Mouse (Mus musculus): Measurements from ENCODE around the gene Gramd4. TPM values are rescaled to one million over a fixed set of nuclear protein-coding genes. Genes with fewer than 3 reads are reported as not detected.

Gramd4 gene
- polyA plus RNA-seq (2015; fragmentation: Nextera tagmentation; extraction: Ambion mirVana), result 6.3 and 7.8 TPM in 2 replicates

GRCm38 (mm10) chr15:86057413-86057812 is at the start of gene Gramd4:
Gramd4 (plus strand) TSS chr15:86057695.
- no peak for ATAC-seq (ENCODE audit: insufficient read depth)
- 31% methylated on average over 6 of the region's 6 CpGs for WGBS (ENCODE audit: insufficient replicate concordance)
- Histone ChIP-seq H3K27me3 (no peaks in the 10 kb centered on the region), H3K4me2 (peak within 1 kb of the TSS; percentile 98), H3K36me3 (replicated peaks) (no peaks in the 10 kb centered on the region), H3K4me3 (replicated peaks) (peak within 1 kb of the TSS; percentile 90), H3K9me3 (replicated peaks) (no peaks in the 10 kb centered on the region), H3K9ac (peak within 1 kb of the TSS; percentile 92), H3K27ac (replicated peaks) (peak within 1 kb of the TSS; percentile 24; the same call in 1 of the 2 replicates), H3K4me1 (replicated peaks) (peaks cover 89% of the 10 kb centered on the region)

- Histone ChIP-seq H3K27me3 (no peaks in the 10 kb centered on the region; the same call in 1 of the 2 replicates), H3K36me3 (replicated peaks) (no peaks in the 10 kb centered on the region), H3K27ac (replicated peaks) (no peak overlapping the region), H3K4me3 (replicated peaks) (no peak overlapping the region), H3K4me1 (replicated peaks) (peaks cover 23% of the 10 kb centered on the region), H3K9me3 (replicated peaks) (no peaks in the 10 kb centered on the region), H3K9ac (no peak overlapping the region), H3K4me2 (no peak overlapping the region)
- no peak for ATAC-seq (ENCODE audit: insufficient read depth)
- WGBS (ENCODE audit: insufficient replicate concordance), result 47% methylated on average over 2 of the region's 2 CpGs
Observed at GRCm38 (mm10) chr15:86013130-86013529, 44.4 kb upstream of the Gramd4 start.

- Histone ChIP-seq H3K9ac (no peak overlapping the region), H3K27ac (replicated peaks) (no peak overlapping the region), H3K27me3 (no peaks in the 10 kb centered on the region; the same call in 1 of the 2 replicates), H3K4me1 (replicated peaks) (peaks cover 23% of the 10 kb centered on the region), H3K4me3 (replicated peaks) (no peak overlapping the region), H3K36me3 (replicated peaks) (no peaks in the 10 kb centered on the region), H3K4me2 (no peak overlapping the region), H3K9me3 (replicated peaks) (no peaks in the 10 kb centered on the region)
- ATAC-seq (ENCODE audit: insufficient read depth), result no peak
- 32% methylated on average over 10 of the region's 10 CpGs for WGBS (ENCODE audit: insufficient replicate concordance)
Observed at GRCm38 (mm10) chr15:86013656-86014055, 43.8 kb upstream of the Gramd4 start.

- Histone ChIP-seq H3K27me3 (no peaks in the 10 kb centered on the region; the same call in 1 of the 2 replicates), H3K4me1 (replicated peaks) (peaks cover 23% of the 10 kb centered on the region), H3K4me2 (no peak overlapping the region), H3K9me3 (replicated peaks) (no peaks in the 10 kb centered on the region; the same call in 1 of the 2 replicates), H3K4me3 (replicated peaks) (no peak overlapping the region), H3K9ac (no peak overlapping the region), H3K36me3 (replicated peaks) (no peaks in the 10 kb centered on the region), H3K27ac (replicated peaks) (no peak overlapping the region)
- WGBS (ENCODE audit: insufficient replicate concordance), result 65% methylated on average over 7 of the region's 7 CpGs
- no peak for ATAC-seq (ENCODE audit: insufficient read depth)
Observed at GRCm38 (mm10) chr15:86015026-86015425, 42.5 kb upstream of the Gramd4 start.

GRCm38 (mm10) chr15:86015860-86016541 is 41.5 kb upstream of the Gramd4 start:
- WGBS (ENCODE audit: insufficient replicate concordance), result 16% methylated on average over 13 of the region's 13 CpGs
- Histone ChIP-seq H3K9me3 (replicated peaks) (no peaks in the 10 kb centered on the region; the same call in 1 of the 2 replicates), H3K27me3 (no peaks in the 10 kb centered on the region; the same call in 1 of the 2 replicates), H3K27ac (replicated peaks) (peak overlapping the region; percentile 25), H3K36me3 (replicated peaks) (no peaks in the 10 kb centered on the region), H3K4me3 (replicated peaks) (no peak overlapping the region), H3K4me2 (peak overlapping the region; percentile 34; the same call in 1 of the 2 replicates), H3K9ac (no peak overlapping the region), H3K4me1 (replicated peaks) (peaks cover 23% of the 10 kb centered on the region)
- peak; percentile 79 for ATAC-seq (ENCODE audit: insufficient read depth)

GRCm38 (mm10) chr15:86017336-86017735 is 40.2 kb upstream of the Gramd4 start:
- no peak overlapping the region for H3K9ac ChIP-seq
- H3K4me3 ChIP-seq (replicated peaks), result no peak overlapping the region
- 81% methylated on average over 6 of the region's 6 CpGs for WGBS (ENCODE audit: insufficient replicate concordance)
- ATAC-seq (ENCODE audit: insufficient read depth), result no peak
- H3K9me3 ChIP-seq (replicated peaks), result no peaks in the 10 kb centered on the region; the same call in 1 of the 2 replicates
- no peaks in the 10 kb centered on the region for H3K36me3 ChIP-seq (replicated peaks)
- H3K4me1 ChIP-seq (replicated peaks), result peaks cover 27% of the 10 kb centered on the region
- no peak overlapping the region for H3K4me2 ChIP-seq
- H3K27ac ChIP-seq (replicated peaks), result no peak overlapping the region
- H3K27me3 ChIP-seq, result peaks cover 6% of the 10 kb centered on the region; the same call in 1 of the 2 replicates

- H3K27ac ChIP-seq (replicated peaks), result no peak overlapping the region
- no peaks in the 10 kb centered on the region for H3K36me3 ChIP-seq (replicated peaks)
- ATAC-seq (ENCODE audit: insufficient read depth), result no peak
- H3K9me3 ChIP-seq (replicated peaks), result no peaks in the 10 kb centered on the region; the same call in 1 of the 2 replicates
- H3K4me1 ChIP-seq (replicated peaks), result peaks cover 20% of the 10 kb centered on the region
- no peak overlapping the region for H3K4me3 ChIP-seq (replicated peaks)
- H3K9ac ChIP-seq, result no peak overlapping the region
- 70% methylated on average over 5 of the region's 5 CpGs for WGBS (ENCODE audit: insufficient replicate concordance)
- no peak overlapping the region for H3K4me2 ChIP-seq
- peaks cover 22% of the 10 kb centered on the region for H3K27me3 ChIP-seq
Observed at GRCm38 (mm10) chr15:86018753-86019512, 38.6 kb upstream of the Gramd4 start.

GRCm38 (mm10) chr15:86020008-86020407 is 37.5 kb upstream of the Gramd4 start:
- WGBS (ENCODE audit: insufficient replicate concordance), result 70% methylated on average over 8 of the region's 8 CpGs
- Histone ChIP-seq H3K9me3 (replicated peaks) (no peaks in the 10 kb centered on the region; the same call in 1 of the 2 replicates), H3K36me3 (replicated peaks) (no peaks in the 10 kb centered on the region), H3K9ac (no peak overlapping the region), H3K4me1 (replicated peaks) (peaks cover 20% of the 10 kb centered on the region), H3K4me2 (no peak overlapping the region), H3K4me3 (replicated peaks) (no peak overlapping the region), H3K27ac (replicated peaks) (no peak overlapping the region), H3K27me3 (peaks cover 25% of the 10 kb centered on the region)
- ATAC-seq (ENCODE audit: insufficient read depth), result no peak

GRCm38 (mm10) chr15:86021301-86021700 is 36.2 kb upstream of the Gramd4 start:
- 0 out of 2 replicates have a peak, but pooled peaks have one; percentile 26 for ATAC-seq (ENCODE audit: insufficient read depth)
- Histone ChIP-seq H3K4me1 (replicated peaks) (peaks cover 12% of the 10 kb centered on the region), H3K4me2 (no peak overlapping the region), H3K4me3 (replicated peaks) (no peak overlapping the region), H3K9me3 (replicated peaks) (no peaks in the 10 kb centered on the region; the same call in 1 of the 2 replicates), H3K9ac (no peak overlapping the region), H3K27me3 (peaks cover 25% of the 10 kb centered on the region), H3K36me3 (replicated peaks) (no peaks in the 10 kb centered on the region), H3K27ac (replicated peaks) (no peak overlapping the region)
- 10% methylated on average over 9 of the region's 9 CpGs for WGBS (ENCODE audit: insufficient replicate concordance)

GRCm38 (mm10) chr15:86021971-86022370 is 35.5 kb upstream of the Gramd4 start:
- Histone ChIP-seq H3K4me1 (replicated peaks) (peaks cover 5% of the 10 kb centered on the region), H3K4me3 (replicated peaks) (no peak overlapping the region), H3K9me3 (replicated peaks) (no peaks in the 10 kb centered on the region; the same call in 1 of the 2 replicates), H3K27me3 (peaks cover 30% of the 10 kb centered on the region), H3K27ac (replicated peaks) (no peak overlapping the region), H3K4me2 (no peak overlapping the region), H3K36me3 (replicated peaks) (no peaks in the 10 kb centered on the region), H3K9ac (no peak overlapping the region)
- no peak for ATAC-seq (ENCODE audit: insufficient read depth)
- WGBS (ENCODE audit: insufficient replicate concordance), result 18% methylated on average over 9 of the region's 9 CpGs

GRCm38 (mm10) chr15:86027871-86028270 is 29.6 kb upstream of the Gramd4 start:
- H3K4me3 ChIP-seq (replicated peaks), result no peak overlapping the region
- H3K4me1 ChIP-seq (replicated peaks), result peaks cover 3% of the 10 kb centered on the region; the same call in 1 of the 2 replicates
- peaks cover 68% of the 10 kb centered on the region for H3K27me3 ChIP-seq
- no peaks in the 10 kb centered on the region for H3K9me3 ChIP-seq (replicated peaks)
- no peak overlapping the region for H3K4me2 ChIP-seq
- ATAC-seq (ENCODE audit: insufficient read depth), result no peak
- no peak overlapping the region for H3K9ac ChIP-seq
- H3K36me3 ChIP-seq (replicated peaks), result no peaks in the 10 kb centered on the region
- WGBS (ENCODE audit: insufficient replicate concordance), result 46% methylated on average over 8 of the region's 8 CpGs
- H3K27ac ChIP-seq (replicated peaks), result no peak overlapping the region

Measured in liver, embryonic 15.5 days (tissue).